Mouse (Mus musculus) T-helper 1 cell (primary cell): ENCODE measurements around the gene Mlf2.

Experiments
- in situ Hi-C: fragments of 300-600 bp; cut with MboI, MseI; formaldehyde crosslinking; loops from one replicate; pipeline ENCODE4 v1.15.1; 2025; ENCODE audit warnings: high pct_unique_total_duplicates

Mlf2 gene

DNA sequence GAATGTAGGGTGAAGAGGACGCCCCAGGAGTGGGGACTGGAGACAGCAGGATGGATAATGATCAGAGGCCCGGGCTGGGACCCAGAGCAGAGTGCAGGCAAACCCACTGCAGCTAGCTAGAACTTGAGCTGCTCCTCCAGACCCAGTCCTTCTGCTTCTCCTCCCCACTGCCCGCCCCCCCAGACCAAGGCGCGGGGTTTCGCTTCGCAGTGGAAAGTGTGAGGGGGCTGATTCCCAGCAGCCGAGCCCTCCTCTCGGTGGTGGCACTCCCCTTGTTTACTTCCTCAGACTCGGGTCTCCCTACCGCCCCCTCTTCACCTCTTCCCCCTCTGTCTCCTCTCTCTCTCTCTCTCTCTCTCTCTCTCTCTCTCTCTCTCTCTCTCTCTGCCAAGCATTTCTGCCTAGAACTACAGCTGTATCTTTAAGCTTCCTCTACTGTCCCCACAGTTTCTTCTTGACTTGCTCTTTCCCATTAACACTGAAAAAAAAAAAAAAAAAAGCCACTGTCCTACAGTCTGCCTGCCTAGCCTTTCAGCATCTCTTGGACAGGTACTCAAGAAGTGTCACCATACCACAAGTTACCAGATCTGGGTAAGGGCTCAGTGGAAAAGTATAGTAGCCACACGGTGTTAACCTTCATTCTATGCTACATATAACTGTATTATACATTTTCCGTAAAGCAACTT, 19.5 kb upstream of the Mlf2 start, which contains the start of gene Lag3:
Lag3 (minus strand) TSS at position 173 of the 686 bp plus-strand sequence.
- in situ Hi-C loops: no loop called here

DNA sequence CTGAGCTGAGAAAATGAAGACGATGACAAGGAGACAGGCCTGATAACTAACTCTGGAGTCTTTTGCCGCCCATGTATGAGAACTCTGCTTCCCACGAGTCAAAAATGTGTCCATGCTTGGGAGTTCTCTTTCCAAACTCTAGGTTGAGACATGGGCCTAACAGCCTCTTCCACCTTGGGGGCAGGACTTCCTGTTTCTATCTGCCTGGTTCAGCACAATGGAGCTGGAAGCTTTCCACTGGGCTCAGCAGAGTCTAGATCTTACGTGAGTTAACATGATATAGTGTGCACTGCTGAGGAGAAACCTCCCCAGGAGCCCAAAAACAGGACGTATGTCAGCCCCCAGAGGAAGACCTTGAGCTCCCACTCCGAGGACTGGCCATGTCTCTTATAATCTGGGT, 18.0 kb upstream of the Mlf2 start:
- in situ Hi-C loops: no loop called here

DNA sequence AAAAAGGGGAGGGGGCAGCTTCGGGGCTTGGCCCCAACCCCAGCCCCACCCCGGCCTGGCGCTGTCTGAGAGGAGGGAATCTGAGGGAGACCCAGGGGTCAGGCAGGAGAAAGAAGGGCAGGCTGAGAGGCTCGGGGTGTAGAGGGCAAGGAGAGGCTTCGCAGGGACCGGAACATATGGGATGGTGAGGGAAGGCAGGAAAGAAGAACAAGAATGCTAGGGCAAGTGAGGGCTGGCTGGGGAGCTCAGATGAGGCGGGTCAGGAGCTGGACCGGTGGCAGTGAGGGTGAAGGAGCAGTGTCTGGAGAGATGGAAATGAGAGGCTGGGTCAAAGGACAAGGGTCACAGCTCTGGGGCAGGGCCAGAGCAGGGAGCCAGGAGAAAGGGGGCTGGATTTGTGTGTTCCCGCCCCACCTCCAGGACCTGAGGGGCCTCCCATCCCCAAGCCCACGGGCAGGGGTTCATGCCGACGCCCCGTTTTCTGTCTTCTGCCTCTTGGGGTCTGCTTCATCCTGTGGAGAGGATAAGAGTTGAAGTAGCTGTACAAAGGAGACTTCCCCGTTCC, 17.4 kb upstream of the Mlf2 start:
- in situ Hi-C loops: no loop called here

DNA sequence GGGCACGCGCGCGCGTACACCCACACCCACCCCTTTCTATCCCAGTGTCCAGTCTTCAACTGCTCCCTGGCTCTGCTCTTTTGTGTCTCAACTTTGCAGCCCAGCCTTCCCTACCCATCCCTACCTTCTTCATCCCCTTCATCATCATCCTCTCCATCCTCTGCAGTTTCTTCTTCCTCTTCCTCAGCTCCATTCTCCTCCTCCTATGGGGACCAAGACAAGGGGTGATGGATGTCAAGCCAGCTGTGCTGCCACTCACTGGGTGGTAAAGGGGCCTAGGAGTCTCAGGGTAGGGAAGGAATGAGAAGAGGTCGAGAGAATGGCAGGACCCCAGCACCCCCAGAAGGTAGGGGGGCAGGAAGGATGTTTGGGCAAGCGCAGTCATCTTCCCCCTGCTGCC, 16.7 kb upstream of the Mlf2 start:
- in situ Hi-C loops: no loop called here

DNA sequence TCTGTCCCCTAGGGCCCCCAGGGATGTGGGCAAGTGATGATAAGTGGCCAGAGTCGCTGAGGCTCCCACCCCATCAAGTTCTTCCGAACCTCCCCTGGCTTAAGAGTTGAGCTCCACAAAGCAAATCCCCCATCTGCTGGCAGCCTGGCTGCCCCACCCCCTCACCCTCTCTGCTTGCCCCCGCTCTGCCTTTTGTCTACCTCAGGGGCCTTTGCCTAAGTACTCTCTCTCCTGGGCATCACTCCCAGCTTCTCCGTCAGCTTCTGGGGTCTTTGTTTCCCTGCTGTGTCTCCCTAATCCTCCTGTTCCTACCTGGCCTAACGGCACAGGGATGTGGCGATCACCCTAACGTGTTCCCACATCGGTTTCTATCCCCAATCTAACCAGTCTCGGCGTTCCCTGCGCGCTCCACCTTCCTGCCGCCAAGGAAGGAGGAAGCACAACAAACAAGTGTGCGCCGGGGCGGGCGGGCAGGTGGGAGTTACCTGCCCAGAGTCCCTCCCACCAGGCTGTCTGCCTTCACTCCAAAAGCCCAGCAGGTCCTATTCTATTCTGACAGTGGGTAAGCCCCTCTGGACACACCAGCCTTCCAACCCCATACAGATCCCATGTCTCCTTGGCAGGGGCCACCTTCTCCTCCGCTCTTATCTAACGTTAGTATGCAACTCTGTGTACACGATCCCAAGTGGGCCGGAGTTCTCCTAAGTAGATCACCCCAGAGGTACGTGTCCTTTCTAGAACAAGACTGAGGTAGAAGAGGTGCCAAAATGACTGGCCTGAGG, 15.8 kb upstream of the Mlf2 start:
- in situ Hi-C loops: no loop called here

DNA sequence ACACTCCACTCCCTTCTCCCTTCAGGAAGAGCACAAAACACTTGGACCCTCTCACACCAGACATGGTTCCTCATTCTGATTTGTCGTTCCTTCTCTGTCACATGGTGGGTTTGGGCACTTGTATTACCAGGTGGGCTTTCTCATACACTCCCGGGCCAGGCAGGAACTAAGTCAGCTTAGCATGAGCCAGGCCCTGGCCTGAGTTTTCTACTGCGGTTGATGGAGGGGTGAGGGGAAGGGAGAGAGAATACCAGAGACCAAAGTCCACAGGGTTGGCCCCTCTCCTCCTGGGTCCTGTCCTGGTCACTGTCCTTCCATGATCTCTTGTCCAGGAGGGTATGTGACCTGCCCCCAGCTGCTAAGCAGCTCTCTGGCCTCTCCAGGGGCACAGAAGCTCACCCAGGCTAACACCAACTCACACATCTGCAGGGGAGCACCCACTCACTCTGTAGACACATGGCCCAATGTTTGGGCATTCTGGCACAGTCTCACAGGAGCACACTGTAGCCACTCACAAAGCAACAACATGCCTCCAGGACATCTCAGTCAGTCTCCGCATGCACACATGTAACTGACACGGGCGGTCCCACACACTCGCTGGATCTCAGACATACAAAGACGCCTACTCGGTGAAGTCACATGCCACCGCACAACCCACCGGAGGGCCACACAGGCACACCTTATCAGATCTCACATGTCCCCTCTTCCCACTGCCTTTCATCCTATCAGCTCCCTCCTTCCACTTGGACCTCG, 15.1 kb upstream of the Mlf2 start:
- in situ Hi-C loops: no loop called here

DNA sequence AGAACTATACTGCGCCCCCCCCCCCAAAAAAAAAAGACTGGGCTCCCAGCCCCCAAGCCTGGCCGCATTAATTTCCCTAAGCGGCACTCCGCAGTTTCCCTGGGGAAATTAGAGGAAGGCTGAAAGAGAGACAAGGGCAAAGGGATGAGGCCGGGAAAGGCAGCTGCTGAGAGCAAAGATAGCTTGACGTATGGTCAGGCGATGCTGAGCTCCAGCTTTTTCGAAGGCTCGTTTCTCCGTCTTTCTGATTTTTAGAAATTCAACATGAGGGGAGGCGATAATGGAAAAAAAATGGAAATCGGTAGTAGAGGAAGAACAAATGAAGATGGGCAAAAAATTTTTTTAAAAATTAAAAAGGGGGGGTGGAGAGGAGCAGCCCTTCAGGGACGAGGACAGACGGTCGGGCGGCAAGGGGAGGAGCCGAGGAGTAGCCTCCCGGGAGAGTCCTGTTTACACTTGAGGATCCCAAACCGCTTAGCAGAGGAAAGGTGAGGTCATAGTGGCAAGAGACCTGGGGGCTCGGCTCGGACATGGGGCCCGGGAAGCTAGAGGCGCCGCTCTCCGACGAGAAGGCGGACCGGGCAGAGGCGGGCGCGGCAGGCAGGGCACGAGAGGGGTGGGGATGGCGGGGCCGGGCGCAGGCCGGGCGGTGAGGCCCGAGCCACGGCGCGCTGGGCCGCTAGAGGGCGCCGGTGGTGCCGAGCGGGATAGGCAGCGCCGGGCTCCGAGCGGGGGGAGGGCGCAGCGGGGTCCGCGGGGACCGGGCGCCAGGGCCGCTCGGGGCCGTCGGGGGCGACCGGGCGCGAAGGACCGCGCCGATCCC, 14.3 kb upstream of the Mlf2 start:
- in situ Hi-C loops: no loop called here

DNA sequence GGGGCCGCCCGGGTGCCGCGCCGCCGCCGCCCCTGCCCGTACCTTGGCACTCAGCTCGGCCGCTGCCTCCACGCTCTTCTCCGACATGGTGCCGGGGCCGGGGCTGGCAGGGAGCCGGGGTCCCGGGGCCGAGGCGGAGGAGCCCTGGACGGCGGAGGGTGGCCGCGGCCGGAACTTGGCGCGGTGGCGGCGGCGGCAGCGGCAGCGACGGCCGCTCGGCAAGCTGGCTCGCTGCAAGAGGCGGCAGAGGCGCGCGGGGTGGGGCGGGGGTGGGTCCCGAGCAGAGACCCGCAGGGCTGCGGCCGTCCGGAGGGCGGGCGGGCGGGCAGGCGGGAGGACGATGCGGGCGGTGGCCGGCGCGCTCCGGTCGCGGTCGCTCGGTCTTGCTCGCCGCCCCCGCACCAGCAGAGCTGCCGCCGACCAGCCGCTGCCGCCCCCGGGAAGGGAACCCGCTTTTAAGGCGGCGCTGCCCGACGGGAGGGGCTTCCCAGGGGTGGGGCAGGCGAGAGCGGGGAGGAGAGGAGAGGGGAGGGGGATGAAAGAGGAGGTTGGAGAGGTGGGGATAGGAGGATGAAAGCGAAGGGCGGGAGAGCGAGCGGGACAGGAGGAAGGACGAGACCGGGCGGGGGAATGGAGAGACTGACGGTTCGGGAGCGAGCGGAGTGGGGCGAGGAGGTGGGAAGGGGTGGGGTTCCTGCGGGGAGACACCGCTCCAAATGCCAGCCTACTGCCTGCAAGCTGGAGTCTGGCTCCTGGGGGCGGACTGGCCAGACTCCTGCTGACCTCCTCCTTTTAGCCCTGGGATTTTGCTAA, 13.5 kb upstream of the Mlf2 start:
- in situ Hi-C loops: no loop called here

DNA sequence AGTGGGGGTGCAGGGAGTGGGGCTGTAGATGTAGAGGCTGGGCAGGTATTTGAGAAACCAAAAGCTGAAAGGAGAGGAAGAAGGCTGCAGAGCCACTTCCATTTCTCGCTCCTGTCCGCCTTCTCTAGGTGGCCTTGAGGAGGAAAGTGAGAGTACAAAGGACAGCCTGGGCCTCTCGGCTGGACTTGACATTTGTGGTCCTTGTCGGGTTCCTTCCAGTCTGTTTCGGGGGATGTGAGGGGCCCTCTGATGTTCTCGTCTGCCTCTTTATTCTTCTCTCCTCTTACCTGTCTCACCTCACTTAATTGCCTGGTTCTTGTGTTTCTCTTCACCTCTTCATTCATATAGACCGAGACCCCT, 12.9 kb upstream of the Mlf2 start:
- in situ Hi-C loops: no loop called here

DNA sequence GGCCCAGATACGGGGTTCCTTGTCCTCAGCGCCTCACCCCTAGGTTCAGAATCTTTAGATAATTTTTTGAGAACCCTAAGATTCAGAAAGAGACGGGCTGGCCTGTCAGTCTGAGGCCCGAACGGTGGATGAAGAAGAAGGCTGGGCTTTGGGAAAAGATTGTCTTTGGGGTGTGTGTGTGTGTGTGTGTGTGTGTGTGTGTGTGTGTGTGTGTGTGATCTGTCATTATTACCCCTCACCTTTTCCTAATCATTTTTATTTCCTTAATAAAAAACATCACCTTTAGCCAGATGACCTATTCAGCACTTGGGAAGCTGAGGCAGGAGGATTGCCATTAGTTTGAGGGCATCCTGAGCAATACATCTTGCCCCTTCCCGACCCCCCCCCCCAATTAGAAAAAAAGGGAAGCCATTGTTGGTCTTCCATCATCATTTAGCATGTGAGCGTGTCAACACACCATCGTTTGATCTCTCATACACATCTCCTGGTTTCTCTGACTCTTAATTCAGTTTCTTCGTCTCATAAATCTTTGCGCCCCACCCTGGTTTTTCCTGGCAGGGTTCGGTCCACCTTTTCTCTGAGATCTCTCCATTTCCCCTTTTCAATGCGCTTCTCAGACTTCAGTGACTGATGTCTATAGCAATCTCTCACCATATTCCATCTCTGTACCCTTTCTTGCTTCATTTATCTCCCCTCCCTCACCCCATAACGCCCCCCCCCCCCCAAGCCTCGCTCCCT, 12.1 kb upstream of the Mlf2 start:
- in situ Hi-C loops: no loop called here

DNA sequence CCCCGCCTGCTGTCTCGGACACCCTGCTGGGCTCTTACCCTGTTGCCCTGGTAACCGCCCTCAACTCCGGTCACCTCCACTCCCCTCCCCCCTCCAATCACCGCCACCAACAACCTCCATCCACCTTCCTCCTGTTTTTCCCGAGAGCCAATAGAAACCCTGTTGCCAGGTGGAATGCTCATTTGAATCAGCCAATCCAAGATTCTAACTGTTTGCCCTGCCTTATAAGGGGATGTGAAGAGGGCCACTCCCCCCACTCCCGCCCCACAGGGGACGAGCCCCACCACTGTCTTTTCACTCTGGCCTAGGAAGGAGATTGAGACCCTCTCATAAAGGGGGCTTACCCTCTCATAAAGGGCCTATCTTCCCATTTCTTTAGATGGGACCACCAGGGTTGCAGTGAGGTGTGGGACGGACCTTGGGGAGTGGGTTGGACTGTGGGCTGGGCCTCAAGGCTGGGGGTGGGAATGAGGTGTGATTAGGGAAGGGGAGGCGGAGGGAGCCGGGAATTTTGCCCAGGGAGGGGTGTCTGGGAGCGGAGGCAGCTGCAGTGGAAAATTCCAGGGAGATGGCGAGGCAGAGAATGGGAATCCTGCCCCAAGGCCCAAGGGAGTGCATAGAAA, 11.4 kb upstream of the Mlf2 start, which contains the start of gene Ptms:
Ptms (minus strand) TSS at position 409 of the 623 bp plus-strand sequence.
- in situ Hi-C loops: no loop called here

DNA sequence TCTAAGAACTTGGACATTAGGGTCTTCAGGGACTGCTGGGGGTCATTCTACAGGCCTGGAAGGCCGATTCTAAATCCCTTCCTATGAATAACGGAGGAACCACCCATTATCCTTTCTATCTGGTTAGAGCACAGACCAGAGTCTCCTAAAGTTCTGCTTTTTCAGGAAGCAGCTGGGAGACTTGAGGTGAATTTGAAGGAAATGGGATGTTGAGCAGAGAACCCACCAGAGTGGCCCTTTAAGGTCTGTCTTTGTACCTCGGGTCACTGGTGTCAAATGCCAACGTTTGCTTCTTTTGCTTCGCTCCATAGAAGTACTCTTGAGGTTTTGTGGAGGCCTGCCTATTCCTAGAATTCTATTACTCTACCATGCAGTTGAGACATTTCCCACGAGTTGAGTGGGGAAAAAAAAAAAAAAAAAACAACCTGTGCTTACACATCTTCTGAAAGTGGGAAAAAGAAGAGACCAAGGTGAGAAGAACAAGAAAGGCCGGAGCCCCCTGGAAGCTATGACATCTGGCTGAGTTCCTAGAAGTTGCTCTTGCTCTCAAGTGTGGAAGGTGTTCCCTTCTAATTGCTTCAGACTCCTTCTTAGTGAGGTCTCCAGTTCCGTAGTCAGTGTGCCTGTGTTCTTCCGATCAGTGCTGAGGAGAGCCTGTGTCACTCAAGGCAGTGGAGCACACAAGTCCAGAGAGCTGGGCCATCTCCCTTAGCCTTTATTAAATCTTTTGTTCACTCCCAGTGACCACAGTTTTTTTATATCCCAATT, 10.7 kb upstream of the Mlf2 start:
- in situ Hi-C loops: no loop called here

DNA sequence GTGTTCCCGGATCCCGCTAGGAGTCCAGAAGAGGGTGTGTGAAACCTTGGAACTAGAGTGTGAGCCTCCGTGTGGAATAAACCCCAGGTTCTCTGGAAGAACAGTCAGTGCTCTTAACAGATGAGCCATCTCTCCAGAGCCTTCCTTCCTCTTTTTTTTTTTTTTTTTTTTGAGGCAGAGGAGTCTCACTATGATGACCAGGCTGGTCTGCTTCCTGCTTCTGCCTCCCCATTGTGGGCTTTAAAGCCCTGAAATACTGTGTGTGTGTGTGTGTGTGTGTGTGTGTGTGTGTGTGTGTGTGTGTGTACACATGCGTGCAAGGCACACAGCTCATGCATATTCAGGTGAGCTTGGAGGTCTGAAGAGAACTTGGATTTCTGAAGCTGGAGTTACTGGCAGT, 9.6 kb upstream of the Mlf2 start:
- in situ Hi-C loops: no loop called here

DNA sequence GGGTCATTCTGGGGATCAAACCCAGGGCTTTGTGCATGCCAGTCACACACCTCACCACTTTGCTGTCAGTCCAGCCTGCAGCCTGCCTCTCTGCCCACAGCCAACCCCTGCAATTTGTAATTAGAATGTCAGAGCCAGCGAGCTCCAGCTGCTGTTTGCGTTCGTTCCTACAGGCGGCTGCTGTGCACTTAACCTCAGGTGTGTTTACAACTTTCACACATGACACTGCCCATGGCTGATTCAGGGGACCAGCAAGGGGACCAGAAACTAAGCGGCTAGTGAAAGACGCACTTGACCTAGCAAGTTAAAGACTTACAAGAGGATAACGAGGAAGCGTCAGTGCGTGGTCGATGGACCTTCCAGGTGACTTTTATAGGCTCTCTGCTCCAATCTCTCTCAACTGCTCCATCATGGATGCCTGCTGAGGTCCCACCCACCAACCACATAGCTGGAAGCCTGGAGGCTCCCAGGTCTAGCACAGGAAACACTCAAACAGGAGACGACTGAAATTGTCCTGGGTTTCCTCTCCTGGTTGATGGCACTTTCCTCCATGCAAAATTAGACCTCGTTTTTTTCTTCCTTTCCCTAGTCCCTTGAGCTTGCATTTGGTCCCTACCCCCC, 5.9 kb upstream of the Mlf2 start:
- in situ Hi-C loops: no loop called here

DNA sequence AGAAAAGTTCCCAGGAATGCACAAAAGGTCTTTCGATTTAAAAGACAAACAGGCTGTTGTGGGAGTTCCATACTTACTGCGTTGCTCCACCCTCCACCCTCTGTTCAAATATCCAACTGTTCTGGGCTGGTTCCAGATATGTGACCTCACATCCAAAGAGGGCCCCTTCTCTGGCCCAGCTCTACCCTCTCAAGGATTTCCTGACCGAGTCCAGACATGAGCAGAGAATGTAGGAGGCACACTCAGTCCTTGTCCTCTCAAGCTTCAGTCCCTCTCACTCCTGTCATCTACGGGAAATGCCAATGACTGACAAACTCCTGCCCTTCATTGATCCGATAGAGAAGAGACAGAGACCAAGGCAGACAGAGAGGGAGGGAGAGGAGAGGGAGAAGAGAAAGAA, 5.2 kb upstream of the Mlf2 start:
- in situ Hi-C loops: no loop called here

DNA sequence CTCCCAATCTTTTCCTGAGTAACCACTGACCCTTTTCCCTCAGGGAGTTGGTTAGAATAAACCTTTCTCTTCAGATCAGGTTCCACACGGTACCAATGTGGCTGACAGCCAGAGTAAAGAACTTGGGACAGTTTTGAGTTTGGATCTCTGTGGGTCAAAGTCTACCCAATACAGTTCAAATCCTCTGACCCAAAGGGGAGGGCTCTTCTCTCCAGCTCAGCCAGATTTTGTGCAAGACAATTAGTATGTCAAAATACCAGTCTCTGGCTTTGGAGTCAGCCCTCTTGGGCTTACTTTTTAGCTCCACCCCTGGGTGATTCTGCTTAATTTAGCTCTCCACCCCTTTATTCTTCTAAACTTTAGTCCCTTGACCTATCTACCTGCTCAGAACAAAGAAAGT, 955 bp upstream of the Mlf2 start:
- in situ Hi-C loops: loop anchor here (5.0 to 10.0 kb wide), 2 partner anchors 37 to 65 kb away; partner anchors contain the start of genes Cops7a and Gpr162

DNA sequence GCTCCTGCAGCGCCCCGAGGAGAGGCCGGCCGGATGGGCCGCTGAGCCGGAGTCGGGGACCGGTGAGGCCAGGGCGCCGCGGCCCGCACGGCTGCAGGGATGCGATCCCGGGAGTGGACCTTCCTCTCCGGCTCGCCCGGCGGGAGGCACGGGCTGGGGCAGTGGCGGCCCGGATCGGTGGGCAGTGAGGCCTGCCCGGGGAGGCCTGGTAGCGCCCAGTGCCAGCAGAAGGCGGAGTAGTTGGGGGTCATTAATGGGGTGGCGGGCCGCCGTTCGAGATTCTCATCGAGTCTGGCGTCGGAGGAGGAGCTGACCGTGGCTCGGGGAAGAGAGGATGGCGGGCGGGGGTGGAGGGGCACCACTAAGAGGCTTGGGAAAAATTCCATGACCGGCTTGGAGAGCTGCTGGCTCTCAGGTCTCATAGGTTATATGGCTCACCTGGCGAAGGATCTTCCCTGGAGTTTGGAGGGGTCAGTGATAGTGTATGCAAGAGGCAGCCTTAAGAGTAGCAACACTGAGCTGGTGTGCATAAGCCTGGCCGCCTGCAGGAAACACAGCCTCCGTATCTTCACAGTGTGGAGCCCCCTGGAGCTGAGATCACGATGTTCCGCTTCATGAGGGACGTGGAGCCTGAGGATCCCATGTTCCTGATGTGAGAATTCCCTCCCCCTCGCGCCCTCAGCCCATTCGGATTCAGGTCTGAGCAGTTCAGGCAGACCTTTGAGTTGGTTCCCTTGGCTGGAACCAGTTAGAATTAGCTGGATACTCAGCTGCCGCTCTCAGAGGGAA, 533 bp downstream of the Mlf2 start:
- in situ Hi-C loops: loop anchor here (5.0 to 10.0 kb wide), 2 partner anchors 36 to 67 kb away; partner anchors contain the start of genes Cops7a and Gpr162
